Mouse (Mus musculus) retina, adult 2 months (tissue): Measurements from ENCODE around the gene Ttc23l.
"Not testable (repeated sequence)": the region's sequence is repeated elsewhere in the genome, so short reads cannot be mapped to it uniquely, and the experiment has no call there.

Experiments used
- DNase-seq: peaks from one replicate; pipeline ENCODE4 v3.0.0-alpha.2; 2012; ENCODE audit warnings: low read depth, low spot score

The Ttc23l gene

GRCm38 (mm10) chr15:10558465-10558864 lies at the start of gene Ttc23l:
TSS of gene Ttc23l (minus strand) at chr15:10558668.
- DNase-seq, result no peak

GRCm38 (mm10) chr15:10599413-10599812 lies 40.9 kb upstream of the Ttc23l start:
- DNase-seq, result no peak

- no peak for DNase-seq
Measured at GRCm38 (mm10) chr15:10598259-10599225, 40.1 kb upstream of the Ttc23l start.

- no peak for DNase-seq
Measured at GRCm38 (mm10) chr15:10596871-10597270, 38.4 kb upstream of the Ttc23l start.

GRCm38 (mm10) chr15:10595408-10595807 lies 36.9 kb upstream of the Ttc23l start:
- DNase-seq, result no peak

GRCm38 (mm10) chr15:10594910-10595309 lies 36.4 kb upstream of the Ttc23l start:
- no peak for DNase-seq

- no peak for DNase-seq
Measured at GRCm38 (mm10) chr15:10593094-10593493, 34.6 kb upstream of the Ttc23l start.

- no peak for DNase-seq
Measured at GRCm38 (mm10) chr15:10586565-10586964, 28.1 kb upstream of the Ttc23l start.

GRCm38 (mm10) chr15:10584359-10585187 lies 26.1 kb upstream of the Ttc23l start:
- no peak for DNase-seq

GRCm38 (mm10) chr15:10583408-10583807 lies 24.9 kb upstream of the Ttc23l start:
- DNase-seq, result no peak

- DNase-seq, result no peak
Measured at GRCm38 (mm10) chr15:10579159-10579558, 20.7 kb upstream of the Ttc23l start.

- no peak for DNase-seq
Measured at GRCm38 (mm10) chr15:10566486-10566885, 8.0 kb upstream of the Ttc23l start.

GRCm38 (mm10) chr15:10564201-10564600 lies 5.7 kb upstream of the Ttc23l start:
- no peak for DNase-seq

GRCm38 (mm10) chr15:10562281-10562680 lies 3.8 kb upstream of the Ttc23l start:
- DNase-seq, result no peak

- no peak for DNase-seq
Measured at GRCm38 (mm10) chr15:10560005-10560404, 1.5 kb upstream of the Ttc23l start.

- DNase-seq, result no peak
Measured at GRCm38 (mm10) chr15:10554336-10554735, 4.1 kb downstream of the Ttc23l start.

- DNase-seq, result no peak
Measured at GRCm38 (mm10) chr15:10540271-10541088, 18.0 kb downstream of the Ttc23l start.

- DNase-seq, result no peak
Measured at GRCm38 (mm10) chr15:10535969-10536368, 22.5 kb downstream of the Ttc23l start.

GRCm38 (mm10) chr15:10534591-10534990 lies 23.9 kb downstream of the Ttc23l start:
- no peak for DNase-seq

GRCm38 (mm10) chr15:10533361-10533760 lies 25.1 kb downstream of the Ttc23l start:
- DNase-seq, result not testable (repeated sequence)

GRCm38 (mm10) chr15:10531352-10531751 lies 27.1 kb downstream of the Ttc23l start:
- DNase-seq, result no peak
